Mouse (Mus musculus) frontal cortex, adult (tissue): ENCODE measurements around the gene Eif2b3.
A peak's percentile ranks its signal among the peaks of the same experiment; 100 is the strongest.

ENCODE experiments used
- ATAC-seq: cut with Nextera tagmentation; 2 replicates; pipeline ENCODE4 v1.9.2; 2017; ENCODE audit warnings: mild to moderate bottlenecking, moderate library complexity, mixed read lengths; ENCODE audit not compliant: low TSS enrichment

Gene Eif2b3

GRCm38 (mm10) chr4:117019206-117020134 is at the start of gene Eif2b3:
Eif2b3 (plus strand) TSS chr4:117019402.
- ATAC-seq: peak; percentile 100

GRCm38 (mm10) chr4:116976503-116976902 is 42.7 kb upstream of the Eif2b3 start:
- ATAC-seq: no peak

- ATAC-seq: no peak
Measured at GRCm38 (mm10) chr4:116985681-116986080, 33.5 kb upstream of the Eif2b3 start.

- peak; percentile 90 for ATAC-seq
Measured at GRCm38 (mm10) chr4:116986400-116987121, 32.6 kb upstream of the Eif2b3 start.

GRCm38 (mm10) chr4:116987122-116987456 is 32.1 kb upstream of the Eif2b3 start:
- ATAC-seq: no peak

- no peak for ATAC-seq
Measured at GRCm38 (mm10) chr4:116989731-116990130, 29.5 kb upstream of the Eif2b3 start.

- ATAC-seq: no peak
Measured at GRCm38 (mm10) chr4:116991366-116991765, 27.8 kb upstream of the Eif2b3 start.

- peak; percentile 80 for ATAC-seq
Measured at GRCm38 (mm10) chr4:116993672-116994621, 25.3 kb upstream of the Eif2b3 start, which contains the start of gene Urod. Urod (minus strand) TSS chr4:116994413.

GRCm38 (mm10) chr4:116995131-116995797 is 23.9 kb upstream of the Eif2b3 start, which contains the start of gene Hectd3:
Hectd3 (plus strand) TSS chr4:116995317.
- peak; percentile 66 for ATAC-seq

GRCm38 (mm10) chr4:116995798-116996135 is 23.4 kb upstream of the Eif2b3 start:
- ATAC-seq: no peak

- ATAC-seq: no peak
Measured at GRCm38 (mm10) chr4:116999513-117000154, 19.6 kb upstream of the Eif2b3 start.

- ATAC-seq: no peak
Measured at GRCm38 (mm10) chr4:117001957-117002356, 17.2 kb upstream of the Eif2b3 start.

GRCm38 (mm10) chr4:117002543-117003521 is 16.4 kb upstream of the Eif2b3 start:
- peak; percentile 83 for ATAC-seq

- no peak for ATAC-seq
Measured at GRCm38 (mm10) chr4:117004649-117005048, 14.6 kb upstream of the Eif2b3 start.

GRCm38 (mm10) chr4:117005611-117006400 is 13.4 kb upstream of the Eif2b3 start:
- no peak for ATAC-seq

- peak; percentile 65 for ATAC-seq
Measured at GRCm38 (mm10) chr4:117007058-117007457, 12.1 kb upstream of the Eif2b3 start.

- ATAC-seq: no peak
Measured at GRCm38 (mm10) chr4:117010231-117010630, 9.0 kb upstream of the Eif2b3 start.

- no peak for ATAC-seq
Measured at GRCm38 (mm10) chr4:117013596-117013995, 5.6 kb upstream of the Eif2b3 start.
